Mouse (Mus musculus) MEL (cell line): Measurements from ENCODE around the gene Plekhh3. TPM values are rescaled to one million over a fixed set of nuclear protein-coding genes. Genes with fewer than 3 reads are reported as not detected.

Experiments used
- DNase-seq: peaks from one replicate; pipeline ENCODE4 v3.0.0; 2011; ENCODE audit warnings: low read depth, low spot score
- H3K27ac ChIP-seq: 2 replicates; pipeline ENCODE4 v1.5.1; 2012; ENCODE audit warnings: low read depth, mild to moderate bottlenecking, control low read depth, low read length, moderate library complexity; ENCODE audit not compliant: control insufficient read depth
- H3K27me3 ChIP-seq, 2 experiments: fragments of 150-350 bp in 1 of 2; sonication (generic) in 1 of 2; 2 replicates each; pipeline ENCODE4 v1.6.1; 2012; ENCODE audit warnings: low read length in 2 of 2, mild to moderate bottlenecking in 2 of 2, improper control_type of control experiment in 1 of 2, moderate library complexity in 1 of 2; ENCODE audit not compliant: insufficient read depth in 2 of 2, control insufficient read depth in 1 of 2
- H3K36me3 ChIP-seq, 2 experiments: 2 replicates each; pipeline ENCODE4 v1.6.1; 2012 to 2014; ENCODE audit warnings: low read length in 2 of 2, improper control_type of control experiment in 1 of 2, inconsistent platforms in 1 of 2, mild to moderate bottlenecking in 1 of 2; ENCODE audit not compliant: insufficient read depth in 2 of 2, control insufficient read depth in 1 of 2
- H3K4me1 ChIP-seq, 2 experiments: fragments of 150-350 bp in 1 of 2; sonication (generic) in 1 of 2; 2 replicates each; pipeline ENCODE4 v1.6.1; 2012; ENCODE audit warnings: low read length in 2 of 2, improper control_type of control experiment in 1 of 2, mild to moderate bottlenecking in 1 of 2; ENCODE audit not compliant: insufficient read depth in 2 of 2, control insufficient read depth in 1 of 2
- H3K4me3 ChIP-seq, 2 experiments: fragments of 150-350 bp in 1 of 2; sonication (generic) in 1 of 2; 2 replicates each; pipeline ENCODE4 v1.5.1; 2012; ENCODE audit warnings: low read depth in 2 of 2, low read length in 2 of 2, mild to moderate bottlenecking in 2 of 2, moderate library complexity in 2 of 2, control low read depth in 1 of 2, improper control_type of control experiment in 1 of 2; ENCODE audit not compliant: control insufficient read depth in 1 of 2, insufficient read depth in 1 of 2
- H3K79me2 ChIP-seq: 2 replicates; pipeline ENCODE4 v1.6.1; 2012; ENCODE audit warnings: mild to moderate bottlenecking, low read length, moderate library complexity; ENCODE audit not compliant: control insufficient read depth, poor library complexity, insufficient read depth
- H3K9ac ChIP-seq: 2 replicates; pipeline ENCODE4 v1.6.1; 2012; ENCODE audit warnings: low read depth, mild to moderate bottlenecking, control low read depth, low read length, moderate library complexity; ENCODE audit not compliant: control insufficient read depth, poor library complexity, severe bottlenecking
- H3K9me3 ChIP-seq: fragments of 150-350 bp; sonication (generic); replicated peaks from 2 replicates; pipeline ENCODE4 v1.6.1; 2012; ENCODE audit warnings: mild to moderate bottlenecking, low read length, improper control_type of control experiment, moderate library complexity; ENCODE audit not compliant: insufficient read depth
- CHD2 ChIP-seq: IDR thresholded peaks from 2 replicates; pipeline ENCODE4 v1.6.1; 2011; ENCODE audit warnings: low read length, improper control_type of control experiment
- EP300 ChIP-seq, 2 experiments: IDR thresholded peaks; 2 replicates each; pipeline ENCODE4 v1.6.1; 2011; ENCODE audit warnings: improper control_type of control experiment in 2 of 2, low read length in 2 of 2, low read depth in 1 of 2, mild to moderate bottlenecking in 1 of 2
- GATA1 ChIP-seq: IDR thresholded peaks from 2 replicates; pipeline ENCODE4 v1.6.1; 2011; ENCODE audit warnings: low read depth, low read length, improper control_type of control experiment
- HCFC1 ChIP-seq: IDR thresholded peaks from 2 replicates; pipeline ENCODE4 v1.6.1; 2012; ENCODE audit warnings: low read depth, mild to moderate bottlenecking, inconsistent platforms, low read length, improper control_type of control experiment, moderate library complexity
- MXI1 ChIP-seq: IDR thresholded peaks from 2 replicates; pipeline ENCODE4 v1.6.1; 2011; ENCODE audit warnings: mild to moderate bottlenecking, low read depth, low read length, improper control_type of control experiment
- TBP ChIP-seq: IDR thresholded peaks from 2 replicates; pipeline ENCODE4 v1.8.0; 2011; ENCODE audit warnings: low read depth, low read length, improper control_type of control experiment
- ZNF384 ChIP-seq: IDR thresholded peaks from 2 replicates; pipeline ENCODE4 v1.6.1; 2012; ENCODE audit warnings: low read depth, mild to moderate bottlenecking, inconsistent platforms, low read length, improper control_type of control experiment
- polyA plus RNA-seq, 2 experiments: library from polyadenylated mRNA; stranded (reverse) in 1 of 2; unstranded in 1 of 2; fragments of >175 nt in 1 of 2; fragments of >200 nt in 1 of 2; gene quantifications; 2 replicates each; pipeline versions ENCODE4 v1.2.1 to v1.2.4; 2012; ENCODE audit warnings: low replicate concordance in 2 of 2, low read depth in 1 of 2; ENCODE audit not compliant: insufficient read length in 2 of 2, insufficient read depth in 1 of 2, missing spikeins in 1 of 2
- total RNA-seq: library from RNA; depleted of rRNA; stranded (reverse); fragments of 300-350 nt; gene quantifications from 2 replicates; pipeline ENCODE4 v1.2.3, GENCODE M21; 2012

The Plekhh3 gene
- total and polyA plus RNA-seq, 3 experiments: 0.81 to 1.5 TPM; not detected in 1

DNA sequence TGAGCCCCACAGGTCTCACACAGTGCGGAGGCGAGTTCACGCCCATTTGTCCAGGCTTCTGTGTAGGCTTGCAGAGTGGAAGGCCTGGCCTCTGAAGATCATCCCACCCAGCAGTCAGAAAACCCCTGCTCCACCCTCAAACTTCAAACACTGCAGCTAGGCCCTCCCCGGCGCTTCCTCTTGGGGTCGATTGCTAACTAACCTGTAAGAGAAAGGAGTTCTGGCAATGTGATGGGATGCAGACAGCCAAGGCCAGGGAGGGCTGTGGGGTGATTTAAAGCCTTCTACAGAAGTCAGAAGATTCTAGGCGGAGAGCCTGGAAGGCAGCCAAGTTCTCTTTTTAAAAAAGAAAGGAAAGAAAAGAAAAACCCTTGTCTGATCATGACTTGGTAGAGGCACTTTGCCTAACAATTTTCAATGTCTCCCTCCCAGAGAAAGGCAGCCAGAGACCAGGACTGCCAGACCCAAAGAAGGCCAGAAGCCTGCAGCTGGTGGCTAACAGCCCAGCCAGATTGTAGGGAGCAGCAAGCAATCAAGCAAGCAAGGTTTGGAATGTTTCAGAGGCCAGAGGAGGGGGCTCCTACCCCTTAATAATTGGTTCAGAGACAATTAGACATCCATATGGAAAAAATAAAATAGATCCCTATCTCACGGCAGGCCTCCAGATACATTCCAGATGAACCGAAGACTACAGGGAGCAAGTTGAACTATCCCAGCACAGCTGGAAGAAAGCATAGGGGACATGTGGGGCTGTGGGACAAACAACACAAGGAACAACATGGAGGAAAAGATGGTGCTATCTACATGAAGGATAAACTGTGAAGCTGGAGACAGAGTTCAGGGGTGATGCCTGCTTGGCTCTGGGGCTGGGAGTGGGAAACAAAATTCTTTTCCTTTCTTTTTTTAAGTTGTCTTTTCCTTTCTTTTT, 21.7 kb downstream of the Plekhh3 start:
- no peak overlapping the region for H3K27ac ChIP-seq
- H3K36me3 ChIP-seq: no peaks in the 10 kb centered on the region; a peak in 1 of 4 replicates
- H3K79me2 ChIP-seq: no peaks in the 10 kb centered on the region
- no peaks in the 10 kb centered on the region; a peak in 4 of 4 replicates for H3K27me3 ChIP-seq
- no peaks in the 10 kb centered on the region for H3K9me3 ChIP-seq
- peak in 1 of 2 experiments; percentile 14; a peak in 1 of 4 replicates for TF ChIP-seq EP300 (IDR thresholded peaks at IDR 0.05; ENCODE audit: low read depth in 1 of 2, low read length in 2 of 2)
- 0 out of 2 replicates have a peak, but pooled peaks have one; percentile 12 for TF ChIP-seq ZNF384
- no peak for TF ChIP-seq HCFC1
- TF ChIP-seq TBP: 0 out of 2 replicates have a peak, but pooled peaks have one; percentile 39
- H3K4me1 ChIP-seq: peaks cover 3 to 9% of the 10 kb centered on the region in 2 experiments; a peak in 2 of 4 replicates
- peak; percentile 82 for DNase-seq
- H3K4me3 ChIP-seq: no peak overlapping the region
- no peak overlapping the region for H3K9ac ChIP-seq

- no peak for DNase-seq
- no peak overlapping the region for H3K4me3 ChIP-seq
- H3K9me3 ChIP-seq: no peaks in the 10 kb centered on the region
- H3K9ac ChIP-seq: no peak overlapping the region
- H3K79me2 ChIP-seq: no peaks in the 10 kb centered on the region
- H3K4me1 ChIP-seq: peaks cover 3 to 11% of the 10 kb centered on the region in 2 experiments; a peak in 2 of 4 replicates
- TF ChIP-seq GATA1 (peak; percentile 68), CHD2 (no peak)
- no peaks in the 10 kb centered on the region; a peak in 1 of 4 replicates for H3K36me3 ChIP-seq
- no peaks in the 10 kb centered on the region; a peak in 4 of 4 replicates for H3K27me3 ChIP-seq
- no peak overlapping the region for H3K27ac ChIP-seq
Observed at GRCm38 (mm10) chr11:101148751-101149150, 22.4 kb downstream of the Plekhh3 start.

- no peak for TF ChIP-seq MXI1
- Histone ChIP-seq H3K4me3 (no peak overlapping the region), H3K27ac (no peak overlapping the region), H3K4me1 (peaks cover 3 to 19% of the 10 kb centered on the region in 2 experiments; a peak in 2 of 4 replicates), H3K9me3 (no peaks in the 10 kb centered on the region), H3K9ac (no peak overlapping the region), H3K36me3 (no peaks in the 10 kb centered on the region; a peak in 1 of 4 replicates), H3K79me2 (no peaks in the 10 kb centered on the region), H3K27me3 (peaks cover 0 to 4% of the 10 kb centered on the region in 2 experiments; a peak in 3 of 4 replicates)
- DNase-seq: no peak
Observed at GRCm38 (mm10) chr11:101146377-101146776, 24.8 kb downstream of the Plekhh3 start.
